Mouse (Mus musculus): ENCODE data around the gene Ctsk. TPM values are rescaled to one million over a fixed set of nuclear protein-coding genes. Genes with fewer than 3 reads are reported as not detected.

Gene Ctsk
- polyA plus RNA-seq (2015; fragmentation: Nextera tagmentation; extraction: Ambion mirVana): 7.9 and 8.8 TPM in 2 replicates

DNA sequence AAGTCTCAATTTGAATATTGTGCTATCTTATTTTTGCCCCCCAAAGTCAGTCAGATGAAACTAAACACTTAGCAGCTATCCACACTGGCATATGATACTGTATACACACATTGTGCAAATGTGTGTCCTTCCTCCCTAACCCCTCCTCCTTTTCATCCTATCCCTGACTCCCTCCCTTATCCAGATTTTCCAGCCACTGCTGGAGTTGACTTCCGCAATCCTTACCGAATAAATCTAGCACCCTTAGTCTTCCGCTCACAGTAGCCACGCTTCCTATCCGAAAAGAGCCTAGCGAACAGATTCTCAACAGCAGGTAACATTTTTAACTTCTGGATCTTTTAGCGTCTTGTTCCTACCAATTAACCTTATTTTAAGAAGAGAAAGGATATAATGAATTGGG is at the start of gene Ctsk:
TSS of gene Ctsk (plus strand) at position 233 of the 400 bp plus-strand sequence.
- no peaks in the 10 kb centered on the region for H3K9me3 ChIP-seq
- no peaks in the 10 kb centered on the region for H3K4me1 ChIP-seq (replicated peaks)
- peaks cover 24% of the 10 kb centered on the region for H3K36me3 ChIP-seq
- no peak within 1 kb of the TSS for H3K9ac ChIP-seq
- H3K27ac ChIP-seq (replicated peaks): no peak within 1 kb of the TSS
- WGBS: 89% methylated on average over 7 of the region's 7 CpGs
- no peaks in the 10 kb centered on the region for H3K27me3 ChIP-seq
- no peak within 1 kb of the TSS for H3K4me2 ChIP-seq
- no peak for ATAC-seq (ENCODE audit: low FRiP score, low read depth)
- H3K4me3 ChIP-seq: no peak within 1 kb of the TSS

GRCm38 (mm10) chr3:95450408-95450807 is 48.6 kb upstream of the Ctsk start:
- 46% methylated on average over 1 of the region's 1 CpGs for WGBS
- Histone ChIP-seq H3K9ac (no peak overlapping the region), H3K9me3 (no peaks in the 10 kb centered on the region), H3K4me2 (no peak overlapping the region), H3K27ac (replicated peaks) (no peak overlapping the region), H3K36me3 (peaks cover 26% of the 10 kb centered on the region), H3K27me3 (no peaks in the 10 kb centered on the region), H3K4me1 (replicated peaks) (no peaks in the 10 kb centered on the region), H3K4me3 (no peak overlapping the region)
- no peak for ATAC-seq (ENCODE audit: low FRiP score, low read depth)

DNA sequence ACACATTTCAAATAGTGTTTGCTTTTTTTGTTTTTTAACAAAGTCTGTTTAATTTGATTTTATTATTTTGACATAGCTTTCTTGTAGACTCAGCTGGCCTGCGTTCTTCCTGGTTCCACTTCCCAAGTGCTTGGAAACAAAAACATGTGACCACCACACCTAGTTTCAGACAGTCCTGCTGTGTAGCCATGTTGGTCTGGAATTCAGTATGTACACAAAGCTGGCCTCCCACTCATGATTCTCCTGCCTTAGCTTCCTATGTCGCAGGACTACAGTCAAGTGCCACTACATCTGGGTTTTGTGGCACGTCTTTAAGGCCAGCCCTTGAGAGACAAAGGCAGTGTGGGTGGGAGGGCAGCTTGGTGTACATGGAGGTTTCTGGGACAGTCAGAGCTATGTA is 48.1 kb upstream of the Ctsk start:
- Histone ChIP-seq H3K4me2 (no peak overlapping the region), H3K4me1 (replicated peaks) (no peaks in the 10 kb centered on the region), H3K36me3 (peaks cover 26% of the 10 kb centered on the region), H3K9ac (no peak overlapping the region), H3K27ac (replicated peaks) (no peak overlapping the region), H3K9me3 (no peaks in the 10 kb centered on the region), H3K27me3 (no peaks in the 10 kb centered on the region), H3K4me3 (no peak overlapping the region)
- ATAC-seq (ENCODE audit: low FRiP score, low read depth): no peak
- WGBS: 95% methylated on average over 3 of the region's 3 CpGs

DNA sequence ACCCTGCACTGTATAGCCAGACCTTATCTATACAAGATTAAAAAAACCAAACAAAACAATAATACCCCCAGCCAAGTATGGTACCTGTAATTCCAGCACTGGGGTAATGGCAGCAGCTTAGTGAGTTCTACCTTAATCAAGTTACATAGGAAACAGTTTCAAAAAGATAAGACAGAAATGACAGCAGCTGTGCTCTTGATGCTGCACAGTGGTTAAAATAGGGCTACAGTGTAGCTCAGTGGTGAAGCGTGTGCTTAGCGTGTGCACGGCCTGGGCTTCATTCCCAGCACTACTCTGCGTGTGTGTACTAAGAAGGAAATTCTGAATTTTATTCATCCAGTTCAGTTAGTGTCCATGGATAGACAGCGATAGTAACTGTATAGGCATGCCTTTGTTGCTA is 42.7 kb upstream of the Ctsk start:
- H3K4me3 ChIP-seq: no peak overlapping the region
- no peaks in the 10 kb centered on the region for H3K27me3 ChIP-seq
- peaks cover 28% of the 10 kb centered on the region for H3K36me3 ChIP-seq
- no peaks in the 10 kb centered on the region for H3K4me1 ChIP-seq (replicated peaks)
- no peak overlapping the region for H3K4me2 ChIP-seq
- no peak for ATAC-seq (ENCODE audit: low FRiP score, low read depth)
- no peaks in the 10 kb centered on the region for H3K9me3 ChIP-seq
- WGBS: 96% methylated on average over 5 of the region's 5 CpGs
- H3K27ac ChIP-seq (replicated peaks): no peak overlapping the region
- no peak overlapping the region for H3K9ac ChIP-seq

GRCm38 (mm10) chr3:95457758-95458157 is 41.3 kb upstream of the Ctsk start:
- H3K9ac ChIP-seq: no peak overlapping the region
- no peak for ATAC-seq (ENCODE audit: low FRiP score, low read depth)
- no peak overlapping the region for H3K4me2 ChIP-seq
- no peaks in the 10 kb centered on the region for H3K9me3 ChIP-seq
- no peak overlapping the region for H3K4me3 ChIP-seq
- peaks cover 31% of the 10 kb centered on the region for H3K36me3 ChIP-seq
- no peaks in the 10 kb centered on the region for H3K27me3 ChIP-seq
- WGBS: 76% methylated on average over 3 of the region's 3 CpGs
- H3K27ac ChIP-seq (replicated peaks): no peak overlapping the region
- H3K4me1 ChIP-seq (replicated peaks): no peaks in the 10 kb centered on the region

- Histone ChIP-seq H3K27me3 (no peaks in the 10 kb centered on the region), H3K9ac (no peak overlapping the region), H3K4me3 (no peak overlapping the region), H3K36me3 (peaks cover 18% of the 10 kb centered on the region; the same call in 1 of the 2 replicates), H3K9me3 (no peaks in the 10 kb centered on the region), H3K4me1 (replicated peaks) (no peaks in the 10 kb centered on the region), H3K27ac (replicated peaks) (no peak overlapping the region), H3K4me2 (no peak overlapping the region)
- ATAC-seq (ENCODE audit: low FRiP score, low read depth): no peak
- 53% methylated on average over 1 of the region's 1 CpGs for WGBS
Observed at GRCm38 (mm10) chr3:95459381-95459780, 39.7 kb upstream of the Ctsk start.

DNA sequence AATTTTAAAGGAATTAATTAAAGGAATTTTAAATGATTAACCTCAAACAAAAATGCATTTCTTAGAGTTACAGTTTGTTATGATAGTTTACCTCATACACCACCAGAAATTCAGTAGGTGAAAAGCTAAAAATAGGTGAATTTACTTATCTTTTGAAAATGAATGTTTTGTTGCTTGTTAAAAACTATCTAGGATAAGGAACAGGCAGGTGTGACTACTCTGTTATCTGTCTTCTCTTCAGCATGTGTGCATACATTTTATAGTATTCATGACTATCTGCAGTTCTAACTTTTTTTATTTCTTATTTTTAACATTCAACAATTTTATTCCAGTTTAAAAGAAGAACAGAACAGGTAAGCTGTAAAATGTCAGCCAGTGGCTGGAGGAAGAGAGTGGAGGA is 35.2 kb upstream of the Ctsk start:
- Histone ChIP-seq H3K36me3 (peaks cover 21% of the 10 kb centered on the region), H3K27ac (replicated peaks) (no peak overlapping the region), H3K4me1 (replicated peaks) (no peaks in the 10 kb centered on the region), H3K9ac (no peak overlapping the region), H3K27me3 (no peaks in the 10 kb centered on the region), H3K4me3 (no peak overlapping the region), H3K9me3 (no peaks in the 10 kb centered on the region), H3K4me2 (no peak overlapping the region)
- ATAC-seq (ENCODE audit: low FRiP score, low read depth): no peak

DNA sequence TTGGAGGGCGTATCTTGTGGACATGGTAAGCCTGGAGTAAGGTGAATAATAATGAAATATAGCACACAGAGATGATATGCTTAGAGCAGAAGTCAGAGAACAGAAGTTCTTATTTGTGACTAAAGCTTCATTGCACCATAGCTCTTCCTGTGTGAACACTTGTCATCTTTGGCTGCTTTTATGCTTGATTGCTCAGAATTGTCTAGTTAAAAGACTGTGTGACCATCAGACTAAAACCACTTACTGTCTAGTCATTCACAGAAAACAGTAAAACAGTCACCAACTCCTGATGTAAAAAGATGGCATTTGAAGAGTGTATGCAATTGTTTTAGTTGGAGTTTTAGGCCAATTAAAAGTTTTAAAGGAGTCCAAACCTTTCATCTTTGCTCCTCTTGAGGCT is 20.1 kb upstream of the Ctsk start:
- Histone ChIP-seq H3K9ac (no peak overlapping the region), H3K36me3 (peaks cover 53% of the 10 kb centered on the region), H3K4me2 (no peak overlapping the region), H3K27me3 (no peaks in the 10 kb centered on the region), H3K4me3 (no peak overlapping the region), H3K4me1 (replicated peaks) (no peaks in the 10 kb centered on the region), H3K27ac (replicated peaks) (no peak overlapping the region), H3K9me3 (no peaks in the 10 kb centered on the region)
- no peak for ATAC-seq (ENCODE audit: low FRiP score, low read depth)
- WGBS: 94% methylated on average over 1 of the region's 1 CpGs

- Histone ChIP-seq H3K9ac (no peak overlapping the region), H3K4me2 (no peak overlapping the region), H3K4me3 (no peak overlapping the region), H3K27me3 (no peaks in the 10 kb centered on the region), H3K36me3 (peaks cover 64% of the 10 kb centered on the region), H3K4me1 (replicated peaks) (no peaks in the 10 kb centered on the region), H3K27ac (replicated peaks) (no peak overlapping the region), H3K9me3 (no peaks in the 10 kb centered on the region)
- ATAC-seq (ENCODE audit: low FRiP score, low read depth): no peak
- WGBS: 94% methylated on average over 2 of the region's 2 CpGs
Observed at GRCm38 (mm10) chr3:95486421-95486820, 12.6 kb upstream of the Ctsk start.

GRCm38 (mm10) chr3:95488679-95489078 is 10.4 kb upstream of the Ctsk start:
- H3K36me3 ChIP-seq: peaks cover 74% of the 10 kb centered on the region
- H3K9me3 ChIP-seq: no peaks in the 10 kb centered on the region
- no peak for ATAC-seq (ENCODE audit: low FRiP score, low read depth)
- H3K4me2 ChIP-seq: no peak overlapping the region
- no peak overlapping the region for H3K4me3 ChIP-seq
- no peaks in the 10 kb centered on the region for H3K4me1 ChIP-seq (replicated peaks)
- no peaks in the 10 kb centered on the region for H3K27me3 ChIP-seq
- 94% methylated on average over 3 of the region's 3 CpGs for WGBS
- H3K27ac ChIP-seq (replicated peaks): no peak overlapping the region
- no peak overlapping the region for H3K9ac ChIP-seq

DNA sequence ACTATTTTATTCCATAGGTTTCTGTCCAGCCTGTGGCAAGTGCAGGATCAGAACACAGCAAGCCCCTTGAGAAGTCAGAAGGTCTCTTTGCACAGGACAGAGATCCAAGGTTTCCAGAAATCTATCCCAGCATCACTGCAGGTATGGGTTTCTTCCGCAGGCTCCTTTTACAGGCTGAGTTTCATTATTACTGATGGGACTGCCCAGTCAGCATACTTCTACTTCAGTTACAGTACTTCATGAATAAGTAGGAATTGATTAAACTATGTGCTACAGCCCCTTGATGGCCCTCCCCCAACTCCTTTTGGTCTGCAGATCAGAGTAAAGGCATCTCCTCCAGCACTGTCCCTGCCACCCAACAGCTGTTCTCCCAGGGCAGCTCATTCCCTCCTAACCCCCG is 8.8 kb upstream of the Ctsk start:
- Histone ChIP-seq H3K9me3 (no peaks in the 10 kb centered on the region), H3K27me3 (no peaks in the 10 kb centered on the region), H3K4me3 (no peak overlapping the region), H3K4me2 (no peak overlapping the region), H3K4me1 (replicated peaks) (no peaks in the 10 kb centered on the region), H3K9ac (no peak overlapping the region), H3K36me3 (peaks cover 86% of the 10 kb centered on the region), H3K27ac (replicated peaks) (no peak overlapping the region)
- 93% methylated on average over 2 of the region's 2 CpGs for WGBS
- ATAC-seq (ENCODE audit: low FRiP score, low read depth): no peak

DNA sequence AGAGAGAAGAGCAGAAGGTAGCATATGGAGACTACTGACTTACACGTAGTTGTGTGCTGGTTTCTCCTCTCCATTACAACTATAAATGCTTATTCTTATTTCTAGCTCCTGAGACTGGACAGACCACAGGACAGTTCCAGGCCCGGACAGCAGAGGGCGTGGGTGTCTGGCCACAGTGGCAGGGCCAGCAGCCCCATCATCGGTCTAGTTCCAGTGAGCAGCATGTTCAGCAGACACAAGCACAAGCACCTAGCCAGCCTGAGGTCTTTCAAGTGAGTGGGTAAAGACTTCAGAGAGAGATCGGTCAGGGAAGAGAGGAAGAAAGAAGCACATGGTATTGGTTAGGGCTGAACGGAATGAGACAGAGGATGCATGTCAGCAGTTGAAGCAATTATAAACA is 4.7 kb upstream of the Ctsk start:
- H3K4me1 ChIP-seq (replicated peaks): no peaks in the 10 kb centered on the region
- H3K9ac ChIP-seq: no peak overlapping the region
- WGBS: 70% methylated on average over 6 of the region's 6 CpGs
- no peak overlapping the region for H3K4me3 ChIP-seq
- no peaks in the 10 kb centered on the region for H3K27me3 ChIP-seq
- H3K27ac ChIP-seq (replicated peaks): no peak overlapping the region
- no peak for ATAC-seq (ENCODE audit: low FRiP score, low read depth)
- H3K4me2 ChIP-seq: no peak overlapping the region
- H3K36me3 ChIP-seq: peaks cover 67% of the 10 kb centered on the region
- no peaks in the 10 kb centered on the region for H3K9me3 ChIP-seq

DNA sequence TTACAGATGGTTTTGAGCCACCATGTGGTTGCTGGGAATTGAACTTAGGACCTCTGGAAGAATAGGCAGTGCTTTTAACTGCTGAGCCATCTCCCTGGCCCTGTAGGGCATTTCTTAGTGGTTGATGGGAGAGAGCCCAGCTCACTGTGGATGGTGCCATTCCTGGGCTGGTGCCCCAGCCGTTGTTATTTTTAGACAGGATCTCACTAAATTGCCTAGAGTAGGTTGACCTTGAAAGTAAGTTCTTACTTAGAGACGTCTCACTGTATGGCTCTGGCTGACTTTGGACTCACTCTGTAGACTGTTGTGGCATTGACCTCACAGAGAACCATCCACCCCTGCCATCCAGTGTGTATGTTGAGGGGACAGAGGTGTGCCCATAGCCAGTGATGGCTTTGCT is 827 bp upstream of the Ctsk start:
- ATAC-seq (ENCODE audit: low FRiP score, low read depth): no peak
- WGBS: 90% methylated on average over 2 of the region's 2 CpGs
- no peaks in the 10 kb centered on the region for H3K4me1 ChIP-seq (replicated peaks)
- no peak overlapping the region for H3K4me2 ChIP-seq
- peaks cover 32% of the 10 kb centered on the region for H3K36me3 ChIP-seq
- no peaks in the 10 kb centered on the region for H3K9me3 ChIP-seq
- H3K27ac ChIP-seq (replicated peaks): no peak overlapping the region
- no peak overlapping the region for H3K4me3 ChIP-seq
- H3K27me3 ChIP-seq: no peaks in the 10 kb centered on the region
- H3K9ac ChIP-seq: no peak overlapping the region
